Mouse (Mus musculus) intestine, embryonic 16.5 days (tissue): ENCODE data around the gene Cd244a. TPM values are rescaled to one million over a fixed set of nuclear protein-coding genes. Genes with fewer than 3 reads are reported as not detected.

Experiments used
- ATAC-seq: fragments of 200-750 bp; cut with Nextera tagmentation; 2 replicates; pipeline ENCODE4 v1.8.0; 2017; ENCODE audit warnings: moderate TSS enrichment, moderate library complexity
- H3K27ac ChIP-seq: fragments of 300-500 bp; sonication (generic); 2 replicates; pipeline ENCODE4 v1.5.1; 2014; ENCODE audit warnings: mild to moderate bottlenecking, low read length
- H3K27me3 ChIP-seq: fragments of 300-500 bp; sonication (generic); replicated peaks from 2 replicates; pipeline ENCODE4 v1.6.1; 2014; ENCODE audit warnings: low read length, control low read depth, mixed read lengths; ENCODE audit not compliant: control insufficient read depth, insufficient read depth
- H3K36me3 ChIP-seq: fragments of 300-500 bp; sonication (generic); 2 replicates; pipeline ENCODE4 v1.6.1; 2014; ENCODE audit warnings: low read length, control low read depth; ENCODE audit not compliant: control insufficient read depth, insufficient read depth
- H3K4me1 ChIP-seq: fragments of 300-500 bp; sonication (generic); 2 replicates; pipeline ENCODE4 v1.6.1; 2014; ENCODE audit warnings: low read length, control low read depth, mixed read lengths; ENCODE audit not compliant: control insufficient read depth, insufficient read depth
- H3K4me2 ChIP-seq: fragments of 300-500 bp; sonication (generic); 2 replicates; pipeline ENCODE4 v1.6.1; 2014; ENCODE audit warnings: low read depth, low read length, control low read depth
- H3K4me3 ChIP-seq: fragments of 300-500 bp; sonication (generic); 2 replicates; pipeline ENCODE4 v1.5.1; 2014; ENCODE audit warnings: mild to moderate bottlenecking, low read length
- H3K9ac ChIP-seq: fragments of 300-500 bp; sonication (generic); 2 replicates; pipeline ENCODE4 v1.6.1; 2014; ENCODE audit warnings: low read depth, low read length
- H3K9me3 ChIP-seq: fragments of 300-500 bp; sonication (generic); 2 replicates; pipeline ENCODE4 v1.6.1; 2016; ENCODE audit warnings: low read length, control low read depth; ENCODE audit not compliant: control insufficient read depth
- WGBS: fragments of 180-500 bp; shearing (Covaris S2); extraction: QIAGEN DNeasy Blood & Tissue Kit; methylation state at CpG from one replicate; pipeline ENCODE4 v1.1.7; 2014; 5-methylcytosine and 5-hydroxymethylcytosine counted together
- microRNA-seq: library from miRNA; unstranded; fragments of <30 nt; microRNA quantifications from one replicate; pipeline ENCODE4, GENCODE M21; 2016
- polyA plus RNA-seq: library from polyadenylated mRNA; unstranded; fragments of >200 nt; fragmentation: Nextera tagmentation; extraction: Ambion mirVana; gene quantifications from 2 replicates; pipeline ENCODE4 v1.2.1, GENCODE M21; 2015

The Cd244a gene
- polyA plus RNA-seq, 1 experiment from 2014 or later: 0.62 TPM

GRCm38 (mm10) chr1:171658561-171658991 lies 99.6 kb downstream of the Cd244a start:
- Histone ChIP-seq H3K27me3 (no peaks in the 10 kb centered on the region), H3K27ac (no peak overlapping the region), H3K9ac (no peak overlapping the region), H3K36me3 (no peaks in the 10 kb centered on the region), H3K9me3 (no peaks in the 10 kb centered on the region), H3K4me1 (no peaks in the 10 kb centered on the region), H3K4me3 (no peak overlapping the region), H3K4me2 (no peak overlapping the region)
- 66% methylated on average over 5 of the region's 5 CpGs for WGBS
- no peak for ATAC-seq

Small RNA genes lying within 50 kb of the gene (microRNA-seq; reads per million reads assigned to microRNA genes)
- gene Mir7683: not detected

Other genes with a start within 250 kb of the Cd244a start
- gene Dedd, start 230.0 kb upstream of the Cd244a start, polyA plus RNA-seq: 42.6 and 46.8 TPM in 2 replicates
- 57.6 and 60.9 TPM in 2 replicates for gene Nit1, start 213.5 kb upstream of the Cd244a start, polyA plus RNA-seq
- gene Pfdn2, start 213.5 kb upstream of the Cd244a start, polyA plus RNA-seq: 83.5 and 99.0 TPM in 2 replicates
- gene Klhdc9, start 198.4 kb upstream of the Cd244a start, polyA plus RNA-seq: 0.60 and 1.1 TPM in 2 replicates
- gene Nectin4, start 189.1 kb upstream of the Cd244a start, polyA plus RNA-seq: 2.8 and 3.8 TPM in 2 replicates
- gene Arhgap30, start 170.2 kb upstream of the Cd244a start, polyA plus RNA-seq: 2.0 and 2.5 TPM in 2 replicates
- 54.6 and 58.1 TPM in 2 replicates for gene Usf1, start 147.9 kb upstream of the Cd244a start, polyA plus RNA-seq
- 5.3 and 5.6 TPM in 2 replicates for gene Tstd1, start 140.3 kb upstream of the Cd244a start, polyA plus RNA-seq
- gene F11r, start 121.7 kb upstream of the Cd244a start, polyA plus RNA-seq: 101 and 108 TPM in 2 replicates
- gene Alyref2, start 55.7 kb upstream of the Cd244a start, polyA plus RNA-seq: 11.1 and 11.2 TPM in 2 replicates
- gene Itln1, start 23.9 kb upstream of the Cd244a start, polyA plus RNA-seq: 0.20 and 0.23 TPM in 2 replicates
- gene Ly9, start 48.2 kb downstream of the Cd244a start, polyA plus RNA-seq: 0.51 and 0.60 TPM in 2 replicates
- 0.18 and 0.23 TPM in 2 replicates for gene Slamf7, start 93.8 kb downstream of the Cd244a start, polyA plus RNA-seq
- 4.4 and 4.7 TPM in 2 replicates for gene Cd48, start 122.8 kb downstream of the Cd244a start, polyA plus RNA-seq
- gene Slamf1, start 207.9 kb downstream of the Cd244a start, polyA plus RNA-seq: 0.11 and 0.15 TPM in 2 replicates